In genomic region chr2:60071813-60072212, GRCm38 (mm10) we compare ENCODE assay signal across 9 mouse cellular contexts.
DNase-seq lines count a peak whose midpoint lies in the region; ATAC-seq lines count a peak whose summit lies in the region.
"Had no signal": no experiment of that assay in that cellular context is flagged by ENCODE, and none has a peak within 500 bp of the region (broad histone marks: within the 10 kb centered on the region; RNA-seq: fewer than 3 reads in every experiment).

No protein-coding gene starts in this region.

- no peaks in the 10 kb centered on the region for H3K9me3 ChIP-seq in embryonic facial prominence, embryonic 10.5 days
- H3K9me3 ChIP-seq: embryonic facial prominence, embryonic 13.5 days; stomach, embryonic 15.5 days had no signal

- peak; percentile 16; the same call in 1 of the 2 replicates for ATAC-seq in megakaryocyte-erythroid progenitor cell, adult 5-6 weeks (replicated peaks; ENCODE audit: low FRiP score, low TSS enrichment, poor library complexity, severe bottlenecking)

- WGBS in embryonic facial prominence, embryonic 10.5 days: 39% methylated on average over 8 of the region's 8 CpGs

- no peak overlapping the region for H3K27ac ChIP-seq in embryonic facial prominence, embryonic 10.5 days (replicated peaks)
- H3K27ac ChIP-seq: embryonic facial prominence, embryonic 13.5 days; stomach, embryonic 15.5 days had no signal

- H3K4me1 ChIP-seq in embryonic facial prominence, embryonic 10.5 days: peaks cover 18% of the 10 kb centered on the region
- H3K4me1 ChIP-seq: stomach, embryonic 15.5 days had no signal

- DNase-seq in R1 (ENCODE audit: low read depth, low spot score): peak; percentile 37
- peak; percentile 31 for DNase-seq in embryonic facial prominence, embryonic 10.5 days (ENCODE audit: low spot score)
- peak; percentile 29 to 74 for DNase-seq in kidney, postnatal 25 days
- DNase-seq in urinary bladder, postnatal 10 days (ENCODE audit: low spot score): no peak
- no peak for DNase-seq in MN1 (ENCODE audit: low spot score)
- DNase-seq in testis, postnatal 10 days (ENCODE audit: low spot score): no peak

- H3K36me3 ChIP-seq in embryonic facial prominence, embryonic 10.5 days (replicated peaks): peaks cover 31% of the 10 kb centered on the region
- H3K36me3 ChIP-seq: stomach, embryonic 15.5 days had no signal

- H3K27me3 ChIP-seq in embryonic facial prominence, embryonic 10.5 days (replicated peaks; ENCODE audit: low read depth, poor library complexity, severe bottlenecking): no peaks in the 10 kb centered on the region
- H3K27me3 ChIP-seq: embryonic facial prominence, embryonic 13.5 days; stomach, embryonic 15.5 days had no signal

- no peak overlapping the region for H3K4me3 ChIP-seq in embryonic facial prominence, embryonic 10.5 days
- H3K4me3 ChIP-seq: embryonic facial prominence, embryonic 13.5 days; stomach, embryonic 15.5 days had no signal

Comparison
In these comparisons a context has a peak if more than half of its experiments do, and no peak if none do; other contexts are left out.
1. DNase-seq: peak in R1 (single experiment), embryonic facial prominence, embryonic 10.5 days (single experiment) and kidney, postnatal 25 days (2 of 2); none in urinary bladder, postnatal 10 days (single experiment), MN1 (single experiment) and testis, postnatal 10 days (single experiment).